Mouse (Mus musculus) MEL (cell line): ENCODE measurements around the gene Slit2.

Experiments used
- CTCF ChIP-seq, 3 experiments: IDR thresholded peaks in 2 of 3; conservative IDR thresholded peaks in 1 of 3; 2 replicates each; pipeline ENCODE4 v1.5.1; 2011 to 2012; ENCODE audit warnings: low read length in 3 of 3, low read depth in 2 of 3, mild to moderate bottlenecking in 2 of 3, improper control_type of control experiment in 1 of 3, inconsistent platforms in 1 of 3, mixed read lengths in 1 of 3, moderate library complexity in 1 of 3; ENCODE audit not compliant: control insufficient read depth in 1 of 3, insufficient read depth in 1 of 3, poor library complexity in 1 of 3, severe bottlenecking in 1 of 3
- GATA1 ChIP-seq: IDR thresholded peaks from 2 replicates; pipeline ENCODE4 v1.6.1; 2011; ENCODE audit warnings: low read depth, low read length, improper control_type of control experiment
- USF1 ChIP-seq: IDR thresholded peaks from 2 replicates; pipeline ENCODE4 v1.6.1; 2014; ENCODE audit warnings: low read depth, mild to moderate bottlenecking, inconsistent platforms, low read length, improper control_type of control experiment, moderate library complexity

- TF ChIP-seq CTCF (IDR thresholded peaks at IDR 0.05 in 2 of 3, conservative IDR thresholded peaks at IDR 0.05 in 1 of 3; ENCODE audit: control insufficient read depth in 1 of 3, insufficient read depth in 1 of 3, low read depth in 2 of 3, low read length in 3 of 3, poor library complexity in 1 of 3, severe bottlenecking in 1 of 3) = no peak
- TF ChIP-seq GATA1 = no peak
- no peak for TF ChIP-seq USF1
Measured at GRCm38 (mm10) chr5:48248327-48248726, 265.4 kb downstream of the Slit2 start.
